ENCODE assay signal across 50 mouse cellular contexts in genomic region chr11:59562336-59562735, GRCm38 (mm10). TPM values are rescaled to one million over a fixed set of nuclear protein-coding genes. Genes with fewer than 3 reads are reported as not detected.
"Had no signal": no experiment of that assay in that cellular context is flagged by ENCODE, and none has a peak within 500 bp of the region (broad histone marks: within the 10 kb centered on the region; RNA-seq: fewer than 3 reads in every experiment).

No protein-coding gene starts in this region.

- H3K27me3 ChIP-seq: heart, embryonic 12.5 days; heart, embryonic 15.5 days; hindbrain, embryonic 12.5 days; hindbrain, embryonic 13.5 days; hindbrain, embryonic 15.5 days; kidney, embryonic 15.5 days had no signal

- H3K4me1 ChIP-seq: heart, embryonic 12.5 days; heart, embryonic 13.5 days; heart, embryonic 15.5 days; hindbrain, embryonic 10.5 days; hindbrain, embryonic 12.5 days; hindbrain, embryonic 13.5 days; hindbrain, embryonic 15.5 days; kidney, embryonic 15.5 days had no signal

- DNase-seq: heart, postnatal 10 days; heart, postnatal 14 days; heart, postnatal 36 days; heart, postnatal 4 days; kidney, adult 11 months; kidney, adult 18-20 months; kidney, adult 2 months; kidney, adult 8-10 months; kidney, adult 9 months; kidney, postnatal 10 days; kidney, postnatal 14 days; kidney, postnatal 25 days; kidney, postnatal 36 days; kidney, postnatal 4 days; layer of hippocampus, adult 9-11 months; layer of hippocampus, postnatal 36 days had no signal

- H3K4me3 ChIP-seq: heart, embryonic 12.5 days; heart, embryonic 13.5 days; heart, embryonic 15.5 days; hindbrain, embryonic 10.5 days; hindbrain, embryonic 12.5 days; hindbrain, embryonic 13.5 days; hindbrain, embryonic 15.5 days; kidney, embryonic 15.5 days; layer of hippocampus, adult 2 months; left cerebral cortex, adult 2 months had no signal

- H3K27ac ChIP-seq: heart, embryonic 13.5 days; heart, embryonic 15.5 days; hindbrain, embryonic 10.5 days; hindbrain, embryonic 12.5 days; hindbrain, embryonic 13.5 days; hindbrain, embryonic 14.5 days; hindbrain, embryonic 15.5 days; hindbrain, postnatal 0 days; kidney, embryonic 15.5 days; kidney, postnatal 0 days; layer of hippocampus, adult 2 months; left cerebral cortex, adult 2 months had no signal

- ATAC-seq: hindbrain, embryonic 16.5 days; hindbrain, postnatal 0 days; inflammation-experienced regulatory T-cells, adult 6 months; intestine, embryonic 16.5 days; intestine, postnatal 0 days had no signal

- H3K9ac ChIP-seq: heart, embryonic 12.5 days; heart, embryonic 13.5 days; heart, embryonic 15.5 days; hindbrain, embryonic 12.5 days; hindbrain, embryonic 13.5 days; hindbrain, embryonic 14.5 days; hindbrain, embryonic 15.5 days; kidney, embryonic 15.5 days had no signal

- H3K36me3 ChIP-seq: heart, embryonic 12.5 days; heart, embryonic 13.5 days; heart, embryonic 15.5 days; hindbrain, embryonic 10.5 days; hindbrain, embryonic 12.5 days; hindbrain, embryonic 13.5 days; hindbrain, embryonic 15.5 days; kidney, embryonic 15.5 days had no signal

- H3K9me3 ChIP-seq: heart, embryonic 12.5 days; heart, embryonic 13.5 days; heart, embryonic 15.5 days; hindbrain, embryonic 10.5 days; hindbrain, embryonic 12.5 days; hindbrain, embryonic 13.5 days; hindbrain, embryonic 15.5 days; kidney, embryonic 15.5 days had no signal

- H3K4me2 ChIP-seq: heart, embryonic 11.5 days; heart, embryonic 12.5 days; heart, embryonic 13.5 days; heart, embryonic 15.5 days; hindbrain, embryonic 12.5 days; hindbrain, embryonic 13.5 days; hindbrain, embryonic 14.5 days; hindbrain, embryonic 15.5 days; kidney, embryonic 15.5 days had no signal

RNA-seq across cellular contexts. Expression of gene Olfr222, which starts 13.7 kb away (rescaled TPM):
- total RNA-seq: heart, postnatal 10 days; heart, postnatal 14 days; heart, postnatal 25 days; heart, postnatal 36 days; heart, postnatal 4 days; hematopoietic stem cell, adult 5-6 weeks; hindbrain, postnatal 0 days; layer of hippocampus, adult 2 months; layer of hippocampus, adult 8-10 months; layer of hippocampus, postnatal 10 days; layer of hippocampus, postnatal 14 days; layer of hippocampus, postnatal 25 days; layer of hippocampus, postnatal 36 days; left cerebral cortex, adult 18-20 months; left cerebral cortex, adult 2 months; left cerebral cortex, adult 8-10 months had no signal
- polyA plus RNA-seq: heart, embryonic 11.5 days; heart, embryonic 12.5 days; heart, embryonic 13.5 days; heart, embryonic 14.5 days; heart, embryonic 15.5 days; heart, embryonic 16.5 days; heart, postnatal 0 days; hindbrain, embryonic 10.5 days; hindbrain, embryonic 11.5 days; hindbrain, embryonic 12.5 days; hindbrain, embryonic 13.5 days; hindbrain, embryonic 14.5 days; hindbrain, embryonic 15.5 days; hindbrain, embryonic 16.5 days; hindbrain, postnatal 0 days; inflammation-experienced regulatory T-cells, adult 6 months; intestine, embryonic 14.5 days; intestine, embryonic 16.5 days; intestine, postnatal 0 days; kidney, adult 2 months; kidney, embryonic 14.5 days; kidney, embryonic 15.5 days; kidney, embryonic 16.5 days; kidney, postnatal 0 days; large intestine, adult 2 months had no signal

RNA-seq across cellular contexts. Expression of gene Nlrp3, which starts 21.0 kb away (rescaled TPM):
- polyA plus RNA-seq: hindbrain, embryonic 10.5 days; inflammation-experienced regulatory T-cells, adult 6 months had no signal

RNA-seq across cellular contexts. Expression of gene Olfr223, which starts 30.8 kb away (rescaled TPM):
- total RNA-seq: heart, postnatal 10 days; heart, postnatal 14 days; heart, postnatal 25 days; heart, postnatal 36 days; heart, postnatal 4 days; hematopoietic stem cell, adult 5-6 weeks; hindbrain, postnatal 0 days; layer of hippocampus, adult 2 months; layer of hippocampus, adult 8-10 months; layer of hippocampus, postnatal 10 days; layer of hippocampus, postnatal 14 days; layer of hippocampus, postnatal 25 days; layer of hippocampus, postnatal 36 days; left cerebral cortex, adult 18-20 months; left cerebral cortex, adult 2 months; left cerebral cortex, adult 8-10 months had no signal
- polyA plus RNA-seq: heart, embryonic 11.5 days; heart, embryonic 12.5 days; heart, embryonic 13.5 days; heart, embryonic 14.5 days; heart, embryonic 15.5 days; heart, embryonic 16.5 days; heart, postnatal 0 days; hindbrain, embryonic 10.5 days; hindbrain, embryonic 11.5 days; hindbrain, embryonic 12.5 days; hindbrain, embryonic 13.5 days; hindbrain, embryonic 14.5 days; hindbrain, embryonic 15.5 days; hindbrain, embryonic 16.5 days; hindbrain, postnatal 0 days; inflammation-experienced regulatory T-cells, adult 6 months; intestine, embryonic 14.5 days; intestine, embryonic 16.5 days; intestine, postnatal 0 days; kidney, adult 2 months; kidney, embryonic 14.5 days; kidney, embryonic 15.5 days; kidney, embryonic 16.5 days; kidney, postnatal 0 days; large intestine, adult 2 months had no signal
